Mouse (Mus musculus): ENCODE measurements around the gene Ifnar2. TPM values are rescaled to one million over a fixed set of nuclear protein-coding genes. Genes with fewer than 3 reads are reported as not detected.

Ifnar2 gene
- polyA plus RNA-seq, 1 experiment from 2014 or later = 32.3 TPM

DNA sequence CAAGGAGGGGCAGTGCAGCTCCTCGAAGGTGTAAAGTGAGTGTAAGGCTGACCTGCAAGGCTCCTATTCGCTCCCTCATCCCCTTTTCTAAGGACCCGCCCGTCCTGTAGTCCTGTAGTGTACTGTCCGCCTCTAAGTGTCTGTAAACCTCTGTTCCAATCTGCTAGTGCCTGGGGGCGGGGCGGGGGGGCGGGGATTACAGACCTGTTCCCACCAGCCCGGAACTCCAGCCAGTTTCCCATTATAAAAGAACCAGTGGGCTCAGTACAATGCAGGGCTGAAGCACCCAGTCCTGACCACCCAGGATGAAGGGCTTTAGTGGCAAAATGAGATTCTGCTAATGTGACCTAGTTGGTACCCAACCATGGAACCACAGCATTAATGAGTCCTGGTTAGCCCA is 6.4 kb downstream of the Ifnar2 start:
- 29% methylated on average over 9 of the region's 9 CpGs for WGBS
- peaks cover 6% of the 10 kb centered on the region; the same call in 1 of the 2 replicates for H3K4me1 ChIP-seq (replicated peaks; ENCODE audit: control insufficient read depth, insufficient read depth, low read length)
- no peak overlapping the region for H3K27ac ChIP-seq (ENCODE audit: low read depth, low read length)
- H3K4me3 ChIP-seq (ENCODE audit: low read depth, low read length) = no peak overlapping the region
- DNase-seq (ENCODE audit: low spot score) (no peak), ATAC-seq (replicated peaks; ENCODE audit: low FRiP score) (peak; percentile 51)
- no peak overlapping the region for H3K9ac ChIP-seq (ENCODE audit: low read length)
- no peaks in the 10 kb centered on the region for H3K27me3 ChIP-seq (ENCODE audit: control insufficient read depth, insufficient read depth, low read length)
- no peaks in the 10 kb centered on the region for H3K36me3 ChIP-seq (ENCODE audit: control insufficient read depth, insufficient read depth, low read length)
- no peaks in the 10 kb centered on the region for H3K9me3 ChIP-seq (ENCODE audit: control insufficient read depth, low read length)
- no peak overlapping the region for H3K4me2 ChIP-seq (ENCODE audit: low read depth, low read length, severe bottlenecking)

GRCm38 (mm10) chr16:91379412-91379811 is 6.8 kb downstream of the Ifnar2 start:
- ATAC-seq (replicated peaks; ENCODE audit: low FRiP score) = no peak
- DNase-seq (ENCODE audit: low spot score) = no peak
- 50% methylated on average over 3 of the region's 3 CpGs for WGBS
- no peak overlapping the region for H3K4me2 ChIP-seq (ENCODE audit: low read depth, low read length, severe bottlenecking)
- H3K27me3 ChIP-seq (ENCODE audit: control insufficient read depth, insufficient read depth, low read length) = no peaks in the 10 kb centered on the region
- peaks cover 6% of the 10 kb centered on the region; the same call in 1 of the 2 replicates for H3K4me1 ChIP-seq (replicated peaks; ENCODE audit: control insufficient read depth, insufficient read depth, low read length)
- H3K27ac ChIP-seq (ENCODE audit: low read depth, low read length) = no peak overlapping the region
- no peak overlapping the region for H3K9ac ChIP-seq (ENCODE audit: low read length)
- H3K9me3 ChIP-seq (ENCODE audit: control insufficient read depth, low read length) = no peaks in the 10 kb centered on the region
- H3K4me3 ChIP-seq (ENCODE audit: low read depth, low read length) = no peak overlapping the region
- H3K36me3 ChIP-seq (ENCODE audit: control insufficient read depth, insufficient read depth, low read length) = no peaks in the 10 kb centered on the region

GRCm38 (mm10) chr16:91380151-91380550 is 7.6 kb downstream of the Ifnar2 start:
- Histone ChIP-seq H3K4me2 (ENCODE audit: low read depth, low read length, severe bottlenecking) (no peak overlapping the region), H3K9me3 (ENCODE audit: control insufficient read depth, low read length) (no peaks in the 10 kb centered on the region), H3K27me3 (ENCODE audit: control insufficient read depth, insufficient read depth, low read length) (no peaks in the 10 kb centered on the region), H3K27ac (ENCODE audit: low read depth, low read length) (no peak overlapping the region), H3K36me3 (ENCODE audit: control insufficient read depth, insufficient read depth, low read length) (no peaks in the 10 kb centered on the region), H3K4me3 (ENCODE audit: low read depth, low read length) (no peak overlapping the region), H3K9ac (ENCODE audit: low read length) (no peak overlapping the region), H3K4me1 (replicated peaks; ENCODE audit: control insufficient read depth, insufficient read depth, low read length) (peaks cover 6% of the 10 kb centered on the region; the same call in 1 of the 2 replicates)
- WGBS = 88% methylated on average over 5 of the region's 5 CpGs
- ATAC-seq (replicated peaks; ENCODE audit: low FRiP score) (no peak), DNase-seq (ENCODE audit: low spot score) (no peak)

- WGBS = 80% methylated on average over 4 of the region's 4 CpGs
- ATAC-seq (replicated peaks; ENCODE audit: low FRiP score) (no peak), DNase-seq (ENCODE audit: low spot score) (no peak)
- H3K27me3 ChIP-seq (ENCODE audit: control insufficient read depth, insufficient read depth, low read length) = no peaks in the 10 kb centered on the region
- H3K36me3 ChIP-seq (ENCODE audit: control insufficient read depth, insufficient read depth, low read length) = no peaks in the 10 kb centered on the region
- H3K27ac ChIP-seq (ENCODE audit: low read depth, low read length) = no peak overlapping the region
- H3K4me3 ChIP-seq (ENCODE audit: low read depth, low read length) = no peak overlapping the region
- H3K9me3 ChIP-seq (ENCODE audit: control insufficient read depth, low read length) = no peaks in the 10 kb centered on the region
- peaks cover 6% of the 10 kb centered on the region; the same call in 1 of the 2 replicates for H3K4me1 ChIP-seq (replicated peaks; ENCODE audit: control insufficient read depth, insufficient read depth, low read length)
- no peak overlapping the region for H3K9ac ChIP-seq (ENCODE audit: low read length)
- H3K4me2 ChIP-seq (ENCODE audit: low read depth, low read length, severe bottlenecking) = no peak overlapping the region
Observed at GRCm38 (mm10) chr16:91381606-91382005, 9.0 kb downstream of the Ifnar2 start.

DNA sequence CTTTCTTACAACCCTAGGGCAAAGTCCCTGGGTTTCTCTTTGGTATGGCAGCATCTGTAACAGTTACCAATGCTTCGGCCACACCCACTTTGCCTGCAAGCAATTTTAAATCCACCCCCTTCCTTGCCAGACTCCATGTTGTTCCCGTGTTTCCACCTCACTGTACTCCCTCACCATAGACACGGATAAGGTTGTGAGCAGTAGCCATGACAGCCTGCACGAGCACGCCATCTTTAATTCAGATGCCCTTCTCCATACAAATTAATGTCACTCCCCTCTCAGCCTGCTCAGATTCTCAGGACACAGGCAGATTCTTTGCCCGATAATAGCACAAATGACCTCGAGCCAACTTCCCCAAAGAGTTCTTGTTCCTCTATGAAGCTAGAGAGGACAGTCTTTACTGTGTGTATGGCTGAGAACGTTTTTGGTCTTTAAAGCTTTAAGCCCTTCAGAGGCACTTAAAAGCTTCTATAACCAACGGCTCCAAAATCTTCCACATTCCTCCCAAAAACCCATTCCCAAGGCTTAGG is 9.7 kb downstream of the Ifnar2 start:
- Histone ChIP-seq H3K9ac (ENCODE audit: low read length) (no peak overlapping the region), H3K9me3 (ENCODE audit: control insufficient read depth, low read length) (no peaks in the 10 kb centered on the region), H3K4me3 (ENCODE audit: low read depth, low read length) (no peak overlapping the region), H3K27ac (ENCODE audit: low read depth, low read length) (no peak overlapping the region), H3K27me3 (ENCODE audit: control insufficient read depth, insufficient read depth, low read length) (no peaks in the 10 kb centered on the region), H3K4me1 (replicated peaks; ENCODE audit: control insufficient read depth, insufficient read depth, low read length) (peaks cover 6% of the 10 kb centered on the region; the same call in 1 of the 2 replicates), H3K36me3 (ENCODE audit: control insufficient read depth, insufficient read depth, low read length) (no peaks in the 10 kb centered on the region), H3K4me2 (ENCODE audit: low read depth, low read length, severe bottlenecking) (no peak overlapping the region)
- DNase-seq (ENCODE audit: low spot score) (no peak), ATAC-seq (replicated peaks; ENCODE audit: low FRiP score) (no peak)
- 92% methylated on average over 9 of the region's 9 CpGs for WGBS

GRCm38 (mm10) chr16:91384221-91384620 is 11.6 kb downstream of the Ifnar2 start:
- Histone ChIP-seq H3K36me3 (ENCODE audit: control insufficient read depth, insufficient read depth, low read length) (peaks cover 5% of the 10 kb centered on the region; the same call in 1 of the 2 replicates), H3K4me1 (replicated peaks; ENCODE audit: control insufficient read depth, insufficient read depth, low read length) (0 out of 2 replicates have a peak, but pooled peaks cover under 1% of the 10 kb centered on the region), H3K27ac (ENCODE audit: low read depth, low read length) (no peak overlapping the region), H3K27me3 (ENCODE audit: control insufficient read depth, insufficient read depth, low read length) (no peaks in the 10 kb centered on the region), H3K9me3 (ENCODE audit: control insufficient read depth, low read length) (no peaks in the 10 kb centered on the region), H3K4me3 (ENCODE audit: low read depth, low read length) (no peak overlapping the region), H3K9ac (ENCODE audit: low read length) (no peak overlapping the region), H3K4me2 (ENCODE audit: low read depth, low read length, severe bottlenecking) (no peak overlapping the region)
- ATAC-seq (replicated peaks; ENCODE audit: low FRiP score) (no peak), DNase-seq (ENCODE audit: low spot score) (no peak)
- 90% methylated on average over 4 of the region's 4 CpGs for WGBS

- Histone ChIP-seq H3K4me1 (replicated peaks; ENCODE audit: control insufficient read depth, insufficient read depth, low read length) (no peaks in the 10 kb centered on the region), H3K9me3 (ENCODE audit: control insufficient read depth, low read length) (peaks cover 2% of the 10 kb centered on the region; the same call in 1 of the 2 replicates), H3K9ac (ENCODE audit: low read length) (no peak overlapping the region), H3K27ac (ENCODE audit: low read depth, low read length) (no peak overlapping the region), H3K27me3 (ENCODE audit: control insufficient read depth, insufficient read depth, low read length) (no peaks in the 10 kb centered on the region), H3K4me2 (ENCODE audit: low read depth, low read length, severe bottlenecking) (no peak overlapping the region), H3K4me3 (ENCODE audit: low read depth, low read length) (no peak overlapping the region), H3K36me3 (ENCODE audit: control insufficient read depth, insufficient read depth, low read length) (peaks cover 5% of the 10 kb centered on the region; the same call in 1 of the 2 replicates)
- 52% methylated on average over 10 of the region's 10 CpGs for WGBS
- DNase-seq (ENCODE audit: low spot score) (no peak), ATAC-seq (replicated peaks; ENCODE audit: low FRiP score) (no peak)
Observed at GRCm38 (mm10) chr16:91385621-91386020, 13.0 kb downstream of the Ifnar2 start.

GRCm38 (mm10) chr16:91386419-91387120 is 14.0 kb downstream of the Ifnar2 start:
- H3K9ac ChIP-seq (ENCODE audit: low read length) = no peak overlapping the region
- ATAC-seq (replicated peaks; ENCODE audit: low FRiP score) (no peak), DNase-seq (ENCODE audit: low spot score) (no peak)
- no peaks in the 10 kb centered on the region for H3K4me1 ChIP-seq (replicated peaks; ENCODE audit: control insufficient read depth, insufficient read depth, low read length)
- 93% methylated on average over 10 of the region's 10 CpGs for WGBS
- no peak overlapping the region for H3K4me2 ChIP-seq (ENCODE audit: low read depth, low read length, severe bottlenecking)
- H3K27me3 ChIP-seq (ENCODE audit: control insufficient read depth, insufficient read depth, low read length) = no peaks in the 10 kb centered on the region
- peaks cover 5% of the 10 kb centered on the region; the same call in 1 of the 2 replicates for H3K36me3 ChIP-seq (ENCODE audit: control insufficient read depth, insufficient read depth, low read length)
- H3K9me3 ChIP-seq (ENCODE audit: control insufficient read depth, low read length) = peaks cover 2% of the 10 kb centered on the region; the same call in 1 of the 2 replicates
- no peak overlapping the region for H3K27ac ChIP-seq (ENCODE audit: low read depth, low read length)
- H3K4me3 ChIP-seq (ENCODE audit: low read depth, low read length) = no peak overlapping the region

All from forebrain, embryonic 11.5 days (tissue).